Mouse (Mus musculus) adrenal gland, postnatal 36 days (tissue): ENCODE data around the gene Vps37c. TPM values are rescaled to one million over a fixed set of nuclear protein-coding genes. Genes with fewer than 3 reads are reported as not detected.

Experiments used
- DNase-seq, 2 experiments: peaks; one replicate each; pipeline ENCODE4 v3.0.0; 2021; ENCODE audit warnings: mixed read lengths in 1 of 2
- long read RNA-seq, 2 experiments: library from polyadenylated mRNA; stranded (forward); transcript quantifications; one replicate each; pipeline ENCODE4 v2.0.0; 2021; ENCODE audit warnings: borderline sequencing depth in 2 of 2
- total RNA-seq, 2 experiments: library from RNA; stranded (reverse); gene quantifications; 2 replicates each; pipeline ENCODE4 v1.2.3; 2021

Vps37c gene
- 10 to 100 TPM; 21.1 to 30.5 TPM for total RNA-seq
- long read RNA-seq, experiment 1, transcript Vps37c-201 (5 exons, 2,686 nt) = major isoform, 12 of 35 reads
- long read RNA-seq, experiment 1, partial matches to known transcripts = 3 of 35 reads
- long read RNA-seq, experiment 1, other reads (novel, unspliced or antisense) = 17 of 35 reads
- long read RNA-seq, experiment 2, transcript Vps37c-201 (5 exons, 2,686 nt) = major isoform, 13 of 17 reads
- long read RNA-seq, experiment 2, partial matches to known transcripts = 0 of 17 reads
- long read RNA-seq, experiment 2, other reads (novel, unspliced or antisense) = 2 of 17 reads

- DNase-seq = peak; percentile 95 to 96
Observed at GRCm38 (mm10) chr19:10688537-10689352, at the start of gene Vps37c. Gene Vps37c (plus strand): TSS chr19:10688735.

- no peak for DNase-seq
Observed at GRCm38 (mm10) chr19:10640080-10640479, 48.5 kb upstream of the Vps37c start.

GRCm38 (mm10) chr19:10640589-10641378 lies 47.8 kb upstream of the Vps37c start:
- DNase-seq = no peak

GRCm38 (mm10) chr19:10645616-10646015 lies 42.9 kb upstream of the Vps37c start:
- DNase-seq = peak; percentile 46 to 52

GRCm38 (mm10) chr19:10648156-10648555 lies 40.4 kb upstream of the Vps37c start:
- no peak for DNase-seq

GRCm38 (mm10) chr19:10656058-10656457 lies 32.5 kb upstream of the Vps37c start:
- no peak for DNase-seq

GRCm38 (mm10) chr19:10657742-10658141 lies 30.8 kb upstream of the Vps37c start:
- DNase-seq = peak in 1 of 2 experiments; percentile 11

GRCm38 (mm10) chr19:10658406-10658805 lies 30.1 kb upstream of the Vps37c start:
- no peak for DNase-seq

- no peak for DNase-seq
Observed at GRCm38 (mm10) chr19:10661373-10661772, 27.2 kb upstream of the Vps37c start.

GRCm38 (mm10) chr19:10661919-10662318 lies 26.6 kb upstream of the Vps37c start:
- DNase-seq = no peak

- DNase-seq = no peak
Observed at GRCm38 (mm10) chr19:10662665-10663064, 25.9 kb upstream of the Vps37c start.

- no peak for DNase-seq
Observed at GRCm38 (mm10) chr19:10665093-10665492, 23.4 kb upstream of the Vps37c start.

- DNase-seq = peak; percentile 67 to 77
Observed at GRCm38 (mm10) chr19:10665499-10665898, 23.0 kb upstream of the Vps37c start.

GRCm38 (mm10) chr19:10671319-10671718 lies 17.2 kb upstream of the Vps37c start:
- DNase-seq = no peak

GRCm38 (mm10) chr19:10671854-10672417 lies 16.6 kb upstream of the Vps37c start:
- no peak for DNase-seq

- no peak for DNase-seq
Observed at GRCm38 (mm10) chr19:10673275-10673674, 15.3 kb upstream of the Vps37c start.

- no peak for DNase-seq
Observed at GRCm38 (mm10) chr19:10676656-10677055, 11.9 kb upstream of the Vps37c start.

- peak; percentile 86 to 87 for DNase-seq
Observed at GRCm38 (mm10) chr19:10677915-10678771, 10.4 kb upstream of the Vps37c start, which contains the start of gene Pga5. Gene Pga5 (minus strand): TSS chr19:10678071.

- no peak for DNase-seq
Observed at GRCm38 (mm10) chr19:10678772-10679067, 9.8 kb upstream of the Vps37c start.

- DNase-seq = no peak
Observed at GRCm38 (mm10) chr19:10681571-10681970, 7.0 kb upstream of the Vps37c start.

- DNase-seq = no peak
Observed at GRCm38 (mm10) chr19:10685081-10685480, 3.5 kb upstream of the Vps37c start.
